Mouse (Mus musculus) spleen, postnatal 4 days (tissue): ENCODE results near the gene Oscp1.

Experiments used
- DNase-seq, 2 experiments: peaks; one replicate each; pipeline ENCODE4 v3.0.0; 2022; ENCODE audit warnings: low spot score in 2 of 2

The Oscp1 gene

DNA sequence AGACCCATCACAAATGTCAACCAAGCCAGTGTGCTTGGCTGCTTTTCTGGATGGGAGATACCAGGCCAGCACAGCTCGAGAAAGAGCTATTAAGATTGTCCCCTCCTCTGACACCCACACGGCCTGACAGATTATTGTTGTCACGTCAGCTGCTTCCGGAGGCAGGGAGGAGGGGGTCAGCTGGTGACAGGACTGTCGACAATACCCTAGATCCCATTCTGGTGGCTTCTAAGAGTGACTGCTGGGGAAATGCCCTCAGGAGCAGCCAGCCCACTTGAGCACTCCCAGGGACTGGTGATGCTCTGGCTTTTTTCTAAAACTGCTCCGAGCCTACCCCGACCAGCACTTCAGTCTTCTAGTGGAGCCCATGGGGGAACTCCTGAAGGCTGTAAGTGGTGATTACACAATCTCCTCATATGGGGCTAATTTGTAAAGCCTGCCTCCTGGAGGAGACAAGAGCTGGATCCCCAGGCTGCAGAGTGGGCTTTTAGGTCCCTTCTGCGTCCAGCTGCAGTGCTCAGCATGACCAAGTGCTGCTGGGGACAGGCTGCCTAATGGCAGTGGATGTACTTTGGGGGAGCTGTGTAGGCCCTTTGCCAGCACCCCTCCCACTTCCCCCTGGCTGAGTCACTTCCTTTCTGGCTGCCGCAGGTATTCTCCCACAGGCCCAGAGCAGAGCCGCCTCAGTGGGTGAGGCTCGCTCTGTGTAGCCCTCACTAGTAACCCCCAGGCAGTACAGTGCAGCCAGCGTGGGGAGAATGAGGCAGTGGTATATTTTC, 52.2 kb downstream of the Oscp1 start:
- peak; percentile 68 to 80 for DNase-seq

GRCm38 (mm10) chr4:126111153-126111549, 52.8 kb downstream of the Oscp1 start:
- DNase-seq, result no peak

DNA sequence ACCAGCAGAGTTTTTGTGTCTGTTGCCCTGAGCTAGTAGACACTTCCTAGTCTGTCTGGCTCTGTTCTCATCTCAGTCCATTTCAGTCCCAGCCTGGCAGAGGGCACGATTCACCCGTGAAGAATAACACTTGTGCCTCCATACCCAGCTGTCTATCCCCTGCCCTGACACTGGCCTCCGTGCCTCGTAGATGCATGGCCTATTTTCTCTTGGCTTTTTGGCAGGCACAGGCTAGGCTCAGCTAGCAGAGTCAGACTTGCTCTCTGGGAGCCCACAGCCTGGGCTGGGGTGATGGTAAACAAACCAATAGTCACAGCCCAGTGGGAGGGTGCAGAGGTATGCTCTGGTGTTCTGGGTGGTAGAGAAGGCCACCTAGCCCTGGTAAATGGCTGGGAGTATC, 54.9 kb downstream of the Oscp1 start:
- no peak for DNase-seq

GRCm38 (mm10) chr4:126113943-126114342, 55.6 kb downstream of the Oscp1 start:
- DNase-seq, result peak; percentile 64 to 87

- no peak for DNase-seq
These were observed 57.0 kb downstream of the Oscp1 start for GRCm38 (mm10) chr4:126115411-126115810.

DNA sequence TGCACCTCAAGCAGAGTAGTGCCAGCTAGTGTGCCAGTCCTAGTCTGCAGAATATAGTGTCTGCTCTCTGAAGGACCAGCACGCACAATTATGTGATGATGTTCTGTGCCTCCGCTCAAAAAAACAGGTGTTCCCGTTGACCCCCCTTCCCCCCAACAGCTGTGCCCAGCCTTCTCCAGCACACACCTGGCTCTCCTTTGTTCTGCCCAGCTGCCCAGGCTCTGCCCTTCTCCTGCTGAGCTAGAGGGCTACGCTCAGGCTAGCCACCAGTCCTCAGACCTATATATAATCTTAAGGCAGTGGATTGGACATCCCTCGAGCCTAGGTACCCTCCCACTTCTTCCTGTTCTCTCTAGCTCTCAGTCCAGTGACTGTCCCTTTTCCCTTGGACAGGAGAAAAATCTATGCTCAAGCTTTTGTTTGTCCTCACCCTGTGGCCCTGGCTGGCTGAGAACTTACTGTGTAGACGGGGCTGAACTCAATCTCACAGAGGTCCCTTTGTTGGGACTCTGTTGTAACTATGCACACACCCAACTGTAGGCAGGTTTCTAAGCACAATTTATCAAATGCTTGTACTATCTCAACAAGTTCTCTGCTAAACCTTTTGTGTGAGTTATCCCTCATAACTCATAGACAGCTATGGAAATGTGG, 57.6 kb downstream of the Oscp1 start:
- DNase-seq, result no peak

GRCm38 (mm10) chr4:126117116-126117515, 58.8 kb downstream of the Oscp1 start:
- DNase-seq, result no peak

DNA sequence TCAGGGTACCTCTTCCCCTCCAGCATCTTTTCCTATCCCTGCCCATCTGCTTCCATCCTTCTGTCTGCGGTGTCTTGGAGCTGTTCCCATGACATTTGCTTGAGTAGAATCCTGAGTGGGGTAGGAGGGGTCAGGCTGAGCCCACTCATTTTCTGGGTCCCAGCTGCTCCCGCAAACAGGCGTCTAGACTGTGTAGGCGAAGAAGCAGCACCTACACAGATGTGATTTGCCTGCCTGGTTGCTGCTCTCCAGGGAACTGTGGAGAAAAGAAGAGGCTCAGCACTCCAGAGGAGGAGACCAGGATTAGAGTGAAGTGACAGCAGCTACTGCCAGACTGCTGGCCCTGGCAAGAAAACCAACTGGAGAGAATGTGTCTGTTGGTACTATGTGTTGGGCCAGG, 60.3 kb downstream of the Oscp1 start:
- DNase-seq, result no peak

- no peak for DNase-seq
These were observed 60.7 kb downstream of the Oscp1 start for GRCm38 (mm10) chr4:126119051-126119450.

GRCm38 (mm10) chr4:126120052-126120451, 61.7 kb downstream of the Oscp1 start:
- DNase-seq, result no peak

DNA sequence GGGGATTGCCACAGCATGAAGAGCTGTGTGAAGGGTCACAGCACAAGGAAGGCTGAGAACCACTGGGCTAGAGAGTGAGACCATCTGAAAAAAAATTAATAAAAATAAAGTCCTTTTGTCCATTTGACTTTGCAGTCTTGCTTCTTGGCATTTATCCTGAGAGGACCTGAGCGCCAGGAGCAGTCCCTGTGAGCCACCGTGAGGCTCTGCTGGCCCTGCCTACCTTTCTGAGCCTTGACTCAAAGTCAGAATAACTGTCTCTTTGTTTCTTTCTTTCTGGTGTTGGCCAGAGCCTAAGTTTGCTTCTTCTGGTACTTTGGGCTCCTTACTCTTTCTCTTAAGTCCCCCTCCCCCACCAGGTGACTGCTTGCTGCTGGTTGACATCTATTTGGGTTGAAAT, 62.1 kb downstream of the Oscp1 start:
- no peak for DNase-seq

GRCm38 (mm10) chr4:126123309-126124040, 65.1 kb downstream of the Oscp1 start:
- no peak for DNase-seq

DNA sequence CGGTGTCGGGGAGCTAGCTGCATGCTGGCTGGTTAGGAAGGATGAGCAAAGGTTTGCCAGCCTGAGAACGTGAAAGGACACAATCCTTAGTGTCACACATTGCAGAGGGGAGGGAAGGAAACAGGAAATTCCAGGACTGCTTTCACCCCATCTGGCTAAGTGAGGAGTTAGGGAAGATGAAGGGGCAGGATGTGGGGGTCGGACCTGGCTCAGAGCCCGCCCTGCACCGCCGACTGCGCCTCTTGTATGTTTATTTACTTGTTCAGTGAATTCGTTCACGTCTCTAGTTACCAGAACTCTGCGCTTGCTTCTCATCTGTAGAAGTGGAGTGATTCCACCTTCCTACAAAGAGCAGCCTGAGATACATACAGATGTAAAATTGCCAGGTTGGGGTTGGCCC, 72.1 kb downstream of the Oscp1 start:
- DNase-seq, result no peak

- no peak for DNase-seq
These were observed 73.1 kb downstream of the Oscp1 start for GRCm38 (mm10) chr4:126131290-126132121.

- no peak for DNase-seq
These were observed 74.4 kb downstream of the Oscp1 start for GRCm38 (mm10) chr4:126132636-126133264.

GRCm38 (mm10) chr4:126134236-126134635, 75.9 kb downstream of the Oscp1 start:
- no peak for DNase-seq

DNA sequence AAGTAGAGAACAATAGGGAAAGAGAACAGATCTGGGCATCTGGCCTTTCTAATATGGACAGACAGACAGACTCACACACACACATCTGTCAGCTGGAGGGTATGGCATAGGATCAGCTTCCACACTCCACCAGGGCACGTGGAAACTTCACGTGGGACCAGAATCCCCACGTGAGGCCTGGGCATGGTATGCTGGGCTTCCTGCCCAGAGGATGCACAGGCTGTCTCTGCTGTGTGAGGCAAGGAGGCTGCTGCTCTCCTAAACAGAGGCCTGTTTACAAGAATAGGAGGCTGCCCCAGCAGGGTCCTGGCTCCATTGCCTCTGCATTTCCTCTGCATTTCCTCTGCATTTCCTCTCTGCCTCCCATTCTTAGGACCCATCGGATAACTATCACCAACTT, 76.3 kb downstream of the Oscp1 start:
- no peak for DNase-seq

DNA sequence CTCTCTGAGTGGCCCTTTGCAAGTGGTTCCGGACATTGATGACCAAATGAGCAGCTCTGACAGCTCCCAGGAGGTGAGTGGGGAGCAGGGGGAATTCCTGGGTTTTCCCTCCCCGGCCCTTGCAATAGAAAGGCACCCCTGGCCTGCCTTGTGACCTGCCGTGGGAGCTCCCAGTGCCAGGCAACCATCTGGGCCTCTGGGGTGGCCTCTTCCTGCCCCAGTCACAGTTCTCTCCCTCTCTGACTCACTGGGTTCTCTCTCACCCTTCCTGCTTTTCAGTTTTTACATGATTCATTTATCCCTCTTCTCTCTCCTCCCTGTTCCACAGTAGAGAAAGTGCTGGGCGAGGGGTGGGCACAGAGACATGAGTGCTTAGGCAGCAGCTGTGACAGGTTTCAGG, 79.4 kb downstream of the Oscp1 start:
- no peak for DNase-seq

DNA sequence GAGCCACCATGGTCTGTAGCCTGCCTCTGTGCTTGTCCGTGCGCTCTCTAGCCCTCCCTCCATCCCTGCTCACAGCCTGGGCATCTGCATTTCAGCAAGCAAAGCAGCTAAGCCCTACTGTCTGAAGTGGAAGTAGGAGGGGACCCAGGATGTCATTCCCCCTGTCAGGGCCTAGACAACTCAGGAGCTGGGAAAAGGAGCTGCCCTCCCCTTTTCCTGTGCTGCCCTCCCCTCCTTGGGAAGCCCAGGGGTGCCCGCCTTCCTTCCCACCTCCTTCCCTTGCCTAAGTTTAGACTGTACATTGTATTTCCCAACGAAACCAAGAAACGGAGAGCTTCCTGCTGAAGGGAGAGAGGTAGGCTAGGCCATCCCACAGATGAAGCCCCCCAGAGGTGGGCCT, 82.7 kb downstream of the Oscp1 start:
- DNase-seq, result no peak
